Mouse (Mus musculus) T-helper 2 cell (primary cell): Measurements from ENCODE around the gene Gm10681.
"Not testable (repeated sequence)": the region's sequence is repeated elsewhere in the genome, so short reads cannot be mapped to it uniquely, and the experiment has no call there.

Experiments
- in situ Hi-C: fragments of 300-600 bp; cut with MboI, MseI; formaldehyde crosslinking; loops from one replicate; pipeline ENCODE4 v1.15.1; 2025; ENCODE audit warnings: high pct_unique_total_duplicates

Gene Gm10681

GRCm38 (mm10) chr3:98588707-98589106 lies at the start of gene Gm10681:
Gm10681 (minus strand) TSS chr3:98588807.
- in situ Hi-C loops, result no loop called here

- in situ Hi-C loops, result no loop called here
These were observed 46.5 kb upstream of the Gm10681 start for GRCm38 (mm10) chr3:98635145-98635544.

GRCm38 (mm10) chr3:98630152-98630551 lies 41.5 kb upstream of the Gm10681 start, which contains the start of gene Hsd3b5:
Hsd3b5 (minus strand) TSS chr3:98630252.
- in situ Hi-C loops, result no loop called here

- in situ Hi-C loops, result no loop called here
These were observed 41.0 kb upstream of the Gm10681 start for GRCm38 (mm10) chr3:98629633-98630032.

- in situ Hi-C loops, result loop anchor here (25.0 kb wide), 1 partner anchor 96 kb away; the partner anchor contains the start of gene Hsd3b2
These were observed 28.2 kb upstream of the Gm10681 start for GRCm38 (mm10) chr3:98616786-98617185.

- in situ Hi-C loops, result loop anchor here (25.0 kb wide), 1 partner anchor 96 kb away; the partner anchor contains the start of gene Hsd3b2
These were observed 27.6 kb upstream of the Gm10681 start for GRCm38 (mm10) chr3:98616244-98616643.

- in situ Hi-C loops, result loop anchor here (25.0 kb wide), 1 partner anchor 98 kb away; the partner anchor contains the start of gene Hsd3b2
These were observed 25.9 kb upstream of the Gm10681 start for GRCm38 (mm10) chr3:98614406-98614927.

GRCm38 (mm10) chr3:98613963-98614362 lies 25.4 kb upstream of the Gm10681 start:
- in situ Hi-C loops, result loop anchor here (25.0 kb wide), 1 partner anchor 98 kb away; the partner anchor contains the start of gene Hsd3b2

- in situ Hi-C loops, result loop anchor here (25.0 kb wide), 1 partner anchor 99 kb away; the partner anchor contains the start of gene Hsd3b2
These were observed 24.9 kb upstream of the Gm10681 start for GRCm38 (mm10) chr3:98613540-98613939.

GRCm38 (mm10) chr3:98587721-98588120 lies 886 bp downstream of the Gm10681 start:
- in situ Hi-C loops, result no loop called here

GRCm38 (mm10) chr3:98582622-98583021 lies 6.0 kb downstream of the Gm10681 start:
- in situ Hi-C loops, result loop anchor here (5.0 kb wide), 1 partner anchor 60 kb away; no protein-coding TSS in a partner anchor

- in situ Hi-C loops, result loop anchor here (5.0 kb wide), 1 partner anchor 60 kb away; no protein-coding TSS in a partner anchor
These were observed 6.4 kb downstream of the Gm10681 start for GRCm38 (mm10) chr3:98582202-98582601.

GRCm38 (mm10) chr3:98581024-98581423 lies 7.6 kb downstream of the Gm10681 start:
- in situ Hi-C loops, result loop anchor here (5.0 kb wide), 1 partner anchor 59 kb away; no protein-coding TSS in a partner anchor

- in situ Hi-C loops, result loop anchor here (25.0 kb wide), 1 partner anchor 205 kb away; no protein-coding TSS in a partner anchor
These were observed 20.9 kb downstream of the Gm10681 start for GRCm38 (mm10) chr3:98567717-98568116.

GRCm38 (mm10) chr3:98564894-98565293 lies 23.7 kb downstream of the Gm10681 start:
- in situ Hi-C loops, result loop anchor here (25.0 kb wide), 1 partner anchor 203 kb away; no protein-coding TSS in a partner anchor

- in situ Hi-C loops, result loop anchor here (25.0 kb wide), 1 partner anchor 202 kb away; no protein-coding TSS in a partner anchor
These were observed 24.8 kb downstream of the Gm10681 start for GRCm38 (mm10) chr3:98563831-98564230.

GRCm38 (mm10) chr3:98560711-98561110 lies 27.9 kb downstream of the Gm10681 start:
- in situ Hi-C loops, result loop anchor here (25.0 kb wide), 1 partner anchor 198 kb away; no protein-coding TSS in a partner anchor

- in situ Hi-C loops, result loop anchor here (10.0 to 25.0 kb wide), 2 partner anchors 106 to 189 kb away; no protein-coding TSS in a partner anchor
These were observed 37.8 kb downstream of the Gm10681 start for GRCm38 (mm10) chr3:98550832-98551231.

GRCm38 (mm10) chr3:98550215-98550614 lies 38.4 kb downstream of the Gm10681 start:
- in situ Hi-C loops, result loop anchor here (10.0 to 25.0 kb wide), 2 partner anchors 105 to 188 kb away; no protein-coding TSS in a partner anchor

GRCm38 (mm10) chr3:98548495-98548894 lies 40.1 kb downstream of the Gm10681 start:
- in situ Hi-C loops, result not testable (repeated sequence)

GRCm38 (mm10) chr3:98547641-98548040 lies 41.0 kb downstream of the Gm10681 start:
- in situ Hi-C loops, result not testable (repeated sequence)

- in situ Hi-C loops, result loop anchor here (5.0 kb wide), 2 partner anchors 57 to 58 kb away; no protein-coding TSS in a partner anchor
These were observed 63.6 kb downstream of the Gm10681 start for GRCm38 (mm10) chr3:98524978-98525377.
